Mouse (Mus musculus) heart, postnatal 0 days (tissue): Measurements from ENCODE around the gene Gpam.

Experiments used
- CTCF ChIP-seq: IDR thresholded peaks from 2 replicates; pipeline ENCODE4 v1.5.1; 2016; ENCODE audit warnings: antibody characterized with exemption, control low read depth, low read depth
- EP300 ChIP-seq: IDR thresholded peaks from 2 replicates; pipeline ENCODE4 v1.6.1; 2016; ENCODE audit warnings: antibody characterized with exemption, low read depth

DNA sequence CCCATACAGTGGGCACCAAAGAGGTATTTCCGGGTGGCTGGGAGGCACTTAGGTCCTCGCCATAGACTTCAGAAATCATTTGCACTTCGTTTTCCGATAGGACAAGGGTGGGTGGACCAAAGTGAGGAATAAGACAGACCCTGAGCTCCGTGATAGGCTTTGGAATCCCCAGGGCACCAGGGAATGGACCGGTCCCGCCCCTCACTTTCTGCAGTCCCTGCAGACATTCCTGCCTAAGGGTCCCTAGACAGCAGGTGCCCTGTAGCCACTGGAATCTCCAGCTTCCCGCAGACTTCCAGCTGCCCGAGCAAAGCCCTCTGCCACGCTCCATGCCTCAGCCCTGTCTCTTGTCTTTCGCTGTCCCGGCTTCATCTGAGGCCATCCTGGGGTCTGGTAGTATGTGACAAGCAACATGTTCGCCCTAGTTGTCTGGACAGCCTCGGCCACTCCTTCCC lies 65.6 kb downstream of the Gpam start:
- TF ChIP-seq CTCF (no peak), EP300 (no peak)
